Mouse (Mus musculus): ENCODE measurements around the gene Msln. TPM values are rescaled to one million over a fixed set of nuclear protein-coding genes. Genes with fewer than 3 reads are reported as not detected.

The Msln gene
- polyA plus RNA-seq, 1 experiment from 2014 or later: not detected

DNA sequence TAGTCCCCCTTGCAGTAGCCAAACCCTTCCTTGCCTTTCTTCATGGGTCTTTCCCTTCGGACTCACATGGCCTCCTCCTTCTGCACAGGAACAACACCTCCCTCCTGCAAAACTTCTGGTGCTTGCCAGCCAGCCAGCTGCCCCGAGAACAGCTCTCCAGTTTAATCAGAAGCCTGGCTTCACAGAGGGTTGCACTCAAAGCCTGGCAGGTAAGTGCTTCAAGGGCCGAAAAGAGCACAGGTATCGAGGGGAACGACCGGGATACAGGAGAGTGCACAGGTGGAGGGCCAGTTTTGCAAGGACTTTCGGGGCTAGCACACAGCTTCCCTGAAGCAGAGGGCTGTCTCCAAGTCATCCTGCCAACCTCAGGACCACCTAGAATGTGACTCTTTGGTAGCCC, 15.3 kb downstream of the Msln start:
- DNase-seq (ENCODE audit: low spot score, missing footprints): no peak
- H3K4me3 ChIP-seq (ENCODE audit: low read depth, low read length): no peak overlapping the region
- no peak for ATAC-seq (ENCODE audit: low FRiP score)
- H3K36me3 ChIP-seq (ENCODE audit: control insufficient read depth, insufficient read depth, low read length): no peaks in the 10 kb centered on the region
- H3K9ac ChIP-seq (ENCODE audit: low read length): no peak overlapping the region
- H3K27ac ChIP-seq (ENCODE audit: low read depth, low read length): no peak overlapping the region
- WGBS: 67% methylated on average over 7 of the region's 7 CpGs
- no peaks in the 10 kb centered on the region for H3K27me3 ChIP-seq (ENCODE audit: control insufficient read depth, insufficient read depth, low read length)
- no peaks in the 10 kb centered on the region for H3K9me3 ChIP-seq (ENCODE audit: control insufficient read depth, low read length)
- no peaks in the 10 kb centered on the region for H3K4me1 ChIP-seq (ENCODE audit: control insufficient read depth, insufficient read depth, low read length)
- H3K4me2 ChIP-seq: no peak overlapping the region

DNA sequence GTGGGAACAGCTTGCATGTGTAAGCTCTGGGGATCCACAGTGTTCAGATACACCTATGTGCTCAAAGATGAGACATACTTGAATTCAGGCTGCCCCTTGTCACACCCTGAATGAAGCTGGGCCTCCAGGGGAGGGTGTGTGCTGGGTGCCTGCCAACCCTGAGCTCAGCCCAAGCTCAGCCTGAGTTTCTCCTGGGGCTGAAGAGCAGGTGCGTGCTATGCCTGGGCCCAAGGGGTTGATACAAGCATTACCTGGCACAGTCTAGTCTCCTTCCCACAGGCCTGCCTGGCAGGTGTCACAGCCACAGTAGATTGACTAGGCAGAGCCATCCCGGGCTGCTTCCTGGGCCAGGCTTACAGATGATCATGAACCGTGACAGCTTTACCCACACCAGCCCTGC, 18.4 kb downstream of the Msln start, which contains the start of gene Mslnl:
Gene Mslnl (plus strand): TSS at position 298 of the 400 bp plus-strand sequence.
- no peak within 1 kb of the TSS for H3K27ac ChIP-seq (ENCODE audit: low read depth, low read length)
- no peaks in the 10 kb centered on the region for H3K27me3 ChIP-seq (ENCODE audit: control insufficient read depth, insufficient read depth, low read length)
- H3K9ac ChIP-seq (ENCODE audit: low read length): no peak within 1 kb of the TSS
- no peak for DNase-seq (ENCODE audit: low spot score, missing footprints)
- no peaks in the 10 kb centered on the region for H3K4me1 ChIP-seq (ENCODE audit: control insufficient read depth, insufficient read depth, low read length)
- WGBS: 79% methylated on average over 3 of the region's 3 CpGs
- H3K9me3 ChIP-seq (ENCODE audit: control insufficient read depth, low read length): no peaks in the 10 kb centered on the region
- no peak within 1 kb of the TSS for H3K4me2 ChIP-seq
- no peak for ATAC-seq (ENCODE audit: low FRiP score)
- no peaks in the 10 kb centered on the region for H3K36me3 ChIP-seq (ENCODE audit: control insufficient read depth, insufficient read depth, low read length)
- no peak within 1 kb of the TSS for H3K4me3 ChIP-seq (ENCODE audit: low read depth, low read length)

DNA sequence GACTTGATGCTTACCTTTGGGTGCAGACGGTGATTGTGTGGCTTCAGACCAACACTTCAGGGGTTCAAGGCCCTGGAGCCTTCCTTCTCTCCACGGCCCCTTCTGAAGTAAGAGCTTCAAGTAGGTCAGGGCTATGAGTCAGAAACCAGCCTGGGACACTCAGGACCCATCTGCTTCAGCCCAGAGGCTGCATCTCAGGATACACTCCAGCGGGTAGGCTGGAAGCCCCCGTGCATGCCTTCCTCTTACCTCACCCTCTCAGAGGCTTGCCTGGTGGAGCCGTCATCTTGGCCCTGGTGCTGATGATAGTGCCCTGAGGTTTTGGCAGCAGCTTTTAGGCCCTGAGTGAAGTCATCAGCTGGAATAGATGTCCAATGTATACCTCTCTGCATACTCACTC, 18.9 kb downstream of the Msln start:
- no peak overlapping the region for H3K4me2 ChIP-seq
- no peak overlapping the region for H3K4me3 ChIP-seq (ENCODE audit: low read depth, low read length)
- H3K36me3 ChIP-seq (ENCODE audit: control insufficient read depth, insufficient read depth, low read length): no peaks in the 10 kb centered on the region
- DNase-seq (ENCODE audit: low spot score, missing footprints) (no peak), ATAC-seq (ENCODE audit: low FRiP score) (no peak)
- 79% methylated on average over 5 of the region's 5 CpGs for WGBS
- H3K9me3 ChIP-seq (ENCODE audit: control insufficient read depth, low read length): no peaks in the 10 kb centered on the region
- no peak overlapping the region for H3K27ac ChIP-seq (ENCODE audit: low read depth, low read length)
- no peak overlapping the region for H3K9ac ChIP-seq (ENCODE audit: low read length)
- H3K4me1 ChIP-seq (ENCODE audit: control insufficient read depth, insufficient read depth, low read length): no peaks in the 10 kb centered on the region
- no peaks in the 10 kb centered on the region for H3K27me3 ChIP-seq (ENCODE audit: control insufficient read depth, insufficient read depth, low read length)

DNA sequence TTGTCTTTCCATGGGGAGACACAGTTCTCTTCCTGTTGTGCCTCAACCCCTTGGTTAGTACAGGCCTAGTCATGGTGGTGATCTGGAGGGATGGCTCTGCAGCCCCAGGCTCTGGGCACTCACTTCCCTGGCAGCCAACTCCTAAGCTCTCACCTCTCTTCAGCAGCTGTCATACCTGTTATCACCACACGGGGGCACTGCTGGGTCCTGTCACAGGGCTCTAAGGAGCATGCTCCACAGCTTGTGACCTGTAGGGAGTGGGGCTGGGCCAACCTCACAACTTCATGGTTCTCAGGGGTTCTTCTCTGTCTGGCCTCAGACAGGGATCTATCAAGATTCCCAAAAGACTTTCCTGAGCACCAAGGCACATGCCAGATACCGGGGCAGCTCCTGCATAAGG, 22.1 kb downstream of the Msln start:
- Histone ChIP-seq H3K9ac (ENCODE audit: low read length) (no peak overlapping the region), H3K4me3 (ENCODE audit: low read depth, low read length) (no peak overlapping the region), H3K4me2 (no peak overlapping the region), H3K36me3 (ENCODE audit: control insufficient read depth, insufficient read depth, low read length) (no peaks in the 10 kb centered on the region), H3K9me3 (ENCODE audit: control insufficient read depth, low read length) (no peaks in the 10 kb centered on the region), H3K27me3 (ENCODE audit: control insufficient read depth, insufficient read depth, low read length) (no peaks in the 10 kb centered on the region), H3K27ac (ENCODE audit: low read depth, low read length) (no peak overlapping the region), H3K4me1 (ENCODE audit: control insufficient read depth, insufficient read depth, low read length) (peaks cover 11% of the 10 kb centered on the region)
- ATAC-seq (ENCODE audit: low FRiP score): no peak
- DNase-seq (ENCODE audit: low spot score, missing footprints): peak; percentile 99
- 20% methylated on average over 2 of the region's 2 CpGs for WGBS

DNA sequence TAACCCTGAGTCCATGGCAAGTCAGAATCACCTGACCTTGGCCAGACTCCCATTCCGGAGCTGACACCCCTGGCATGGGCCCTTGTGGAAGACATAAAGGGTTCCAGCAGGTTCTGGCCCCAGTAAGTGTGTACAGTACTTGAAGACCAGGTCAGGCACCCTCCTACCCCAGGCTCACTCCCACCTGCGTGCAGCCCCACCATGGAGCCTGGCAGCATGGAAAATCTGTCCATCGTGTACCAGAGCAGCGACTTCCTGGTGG, 26.2 kb downstream of the Msln start:
- Histone ChIP-seq H3K9me3 (ENCODE audit: control insufficient read depth, low read length) (no peaks in the 10 kb centered on the region), H3K4me3 (ENCODE audit: low read depth, low read length) (peak overlapping the region; percentile 61), H3K4me1 (ENCODE audit: control insufficient read depth, insufficient read depth, low read length) (peaks cover 19% of the 10 kb centered on the region), H3K36me3 (ENCODE audit: control insufficient read depth, insufficient read depth, low read length) (no peaks in the 10 kb centered on the region), H3K27ac (ENCODE audit: low read depth, low read length) (no peak overlapping the region), H3K9ac (ENCODE audit: low read length) (peak overlapping the region; percentile 75), H3K4me2 (peak overlapping the region; percentile 91), H3K27me3 (ENCODE audit: control insufficient read depth, insufficient read depth, low read length) (no peaks in the 10 kb centered on the region)
- WGBS: 32% methylated on average over 4 of the region's 4 CpGs
- DNase-seq (ENCODE audit: low spot score, missing footprints) (no peak), ATAC-seq (ENCODE audit: low FRiP score) (no peak; the same call in 1 of the 2 replicates)

DNA sequence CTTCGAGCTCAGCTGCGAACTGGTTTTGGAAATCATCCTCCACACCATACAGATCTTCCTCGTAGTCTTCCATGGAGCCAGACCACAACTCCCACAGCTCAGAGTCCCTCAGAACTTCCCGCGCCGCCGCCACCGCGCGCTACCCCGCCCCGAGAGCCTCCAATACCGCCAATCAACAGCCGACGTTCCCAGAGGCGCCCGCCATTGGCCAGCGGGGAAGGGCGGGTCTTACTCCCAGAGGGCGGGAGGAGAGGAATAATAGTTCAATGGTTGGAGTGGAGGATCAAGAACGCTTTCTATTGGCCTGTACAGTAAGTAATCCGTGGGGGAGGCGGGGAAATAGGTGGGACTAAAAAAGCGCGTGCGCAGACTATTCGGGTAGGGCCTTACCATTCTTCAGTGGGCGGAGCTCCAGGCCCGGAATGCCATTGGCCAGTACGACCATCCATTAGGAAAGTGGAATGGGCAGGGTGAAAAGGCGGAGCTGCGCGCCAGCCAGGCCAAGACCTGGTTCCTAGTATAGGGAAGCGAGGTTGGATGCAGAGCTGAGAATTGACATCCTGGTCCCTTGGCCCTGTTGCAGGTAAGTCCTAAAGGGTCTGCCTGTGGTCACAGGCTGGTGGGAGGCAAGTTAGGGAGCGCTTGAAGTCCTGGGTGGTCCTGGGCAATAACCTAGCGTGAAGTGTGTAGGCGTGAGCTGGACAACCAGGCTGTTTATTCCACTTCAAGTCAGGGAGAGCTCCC, 26.7 kb downstream of the Msln start, which contains the start of the genes Chtf18 and Rpusd1:
Gene Chtf18 (minus strand): TSS at position 155 of the 744 bp plus-strand sequence.
Gene Rpusd1 (plus strand): TSS at position 406 of the 744 bp plus-strand sequence.
- H3K9ac ChIP-seq (ENCODE audit: low read length): peak within 1 kb of the TSS; percentile 81
- peak within 1 kb of the TSS; percentile 96 for H3K4me2 ChIP-seq
- H3K27ac ChIP-seq (ENCODE audit: low read depth, low read length): no peak within 1 kb of the TSS
- peak within 1 kb of the TSS; percentile 61 for H3K4me3 ChIP-seq (ENCODE audit: low read depth, low read length)
- DNase-seq (ENCODE audit: low spot score, missing footprints): peak; percentile 99
- no peaks in the 10 kb centered on the region for H3K9me3 ChIP-seq (ENCODE audit: control insufficient read depth, low read length)
- H3K27me3 ChIP-seq (ENCODE audit: control insufficient read depth, insufficient read depth, low read length): no peaks in the 10 kb centered on the region
- no peaks in the 10 kb centered on the region for H3K36me3 ChIP-seq (ENCODE audit: control insufficient read depth, insufficient read depth, low read length)
- peaks cover 19% of the 10 kb centered on the region for H3K4me1 ChIP-seq (ENCODE audit: control insufficient read depth, insufficient read depth, low read length)
- 1% methylated on average over 37 of the region's 37 CpGs for WGBS
- peak; percentile 98 for ATAC-seq (ENCODE audit: low FRiP score)

DNA sequence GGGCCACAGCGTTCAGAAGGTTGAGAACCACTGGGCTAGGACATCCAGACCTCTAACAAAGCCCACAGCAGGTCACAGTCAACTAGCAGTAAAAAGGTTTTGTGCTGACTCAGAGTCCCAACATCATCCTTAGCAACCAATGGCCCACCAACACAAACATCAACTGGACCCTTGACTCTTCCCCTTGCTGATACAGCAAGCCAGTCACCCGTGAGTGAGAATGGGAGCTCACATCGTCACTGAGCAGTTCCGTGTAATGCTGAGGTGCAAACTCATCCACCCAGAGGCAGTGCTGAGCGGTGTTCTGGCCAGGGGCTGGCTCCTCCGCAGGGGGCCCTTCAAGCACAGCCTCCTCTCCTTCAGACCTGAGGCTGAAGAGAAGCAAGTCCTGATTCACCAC, 28.9 kb downstream of the Msln start:
- Histone ChIP-seq H3K9me3 (ENCODE audit: control insufficient read depth, low read length) (no peaks in the 10 kb centered on the region), H3K27me3 (ENCODE audit: control insufficient read depth, insufficient read depth, low read length) (no peaks in the 10 kb centered on the region), H3K4me1 (ENCODE audit: control insufficient read depth, insufficient read depth, low read length) (peaks cover 19% of the 10 kb centered on the region), H3K27ac (ENCODE audit: low read depth, low read length) (no peak overlapping the region), H3K4me2 (no peak overlapping the region), H3K9ac (ENCODE audit: low read length) (no peak overlapping the region), H3K36me3 (ENCODE audit: control insufficient read depth, insufficient read depth, low read length) (no peaks in the 10 kb centered on the region), H3K4me3 (ENCODE audit: low read depth, low read length) (no peak overlapping the region)
- WGBS: 88% methylated on average over 6 of the region's 6 CpGs
- DNase-seq (ENCODE audit: low spot score, missing footprints) (peak; percentile 8), ATAC-seq (ENCODE audit: low FRiP score) (no peak)

DNA sequence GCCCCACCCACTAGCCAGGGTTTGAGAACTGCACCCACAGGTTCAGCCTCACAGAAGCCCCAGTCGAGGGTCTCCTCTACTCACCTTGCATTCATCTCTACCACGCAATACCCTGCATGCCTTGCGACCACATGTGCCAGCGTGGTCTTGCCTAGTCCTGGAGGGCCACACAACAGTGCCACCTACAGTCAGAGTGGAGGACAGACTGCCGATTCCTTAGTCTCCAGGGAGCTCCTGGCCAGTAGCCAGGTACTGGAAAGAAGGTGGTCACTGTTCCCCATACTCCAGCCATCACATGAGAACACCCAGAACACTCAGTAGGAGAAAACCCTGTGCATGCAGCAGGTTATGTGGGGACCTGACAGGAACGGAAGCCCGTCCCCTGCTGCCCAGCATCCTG, 30.3 kb downstream of the Msln start:
- 76% methylated on average over 7 of the region's 7 CpGs for WGBS
- ATAC-seq (ENCODE audit: low FRiP score) (no peak), DNase-seq (ENCODE audit: low spot score, missing footprints) (peak; percentile 26)
- no peak overlapping the region for H3K4me3 ChIP-seq (ENCODE audit: low read depth, low read length)
- H3K9ac ChIP-seq (ENCODE audit: low read length): no peak overlapping the region
- no peaks in the 10 kb centered on the region for H3K9me3 ChIP-seq (ENCODE audit: control insufficient read depth, low read length)
- no peak overlapping the region for H3K4me2 ChIP-seq
- H3K27me3 ChIP-seq (ENCODE audit: control insufficient read depth, insufficient read depth, low read length): no peaks in the 10 kb centered on the region
- H3K27ac ChIP-seq (ENCODE audit: low read depth, low read length): no peak overlapping the region
- no peaks in the 10 kb centered on the region for H3K36me3 ChIP-seq (ENCODE audit: control insufficient read depth, insufficient read depth, low read length)
- H3K4me1 ChIP-seq (ENCODE audit: control insufficient read depth, insufficient read depth, low read length): peaks cover 19% of the 10 kb centered on the region

DNA sequence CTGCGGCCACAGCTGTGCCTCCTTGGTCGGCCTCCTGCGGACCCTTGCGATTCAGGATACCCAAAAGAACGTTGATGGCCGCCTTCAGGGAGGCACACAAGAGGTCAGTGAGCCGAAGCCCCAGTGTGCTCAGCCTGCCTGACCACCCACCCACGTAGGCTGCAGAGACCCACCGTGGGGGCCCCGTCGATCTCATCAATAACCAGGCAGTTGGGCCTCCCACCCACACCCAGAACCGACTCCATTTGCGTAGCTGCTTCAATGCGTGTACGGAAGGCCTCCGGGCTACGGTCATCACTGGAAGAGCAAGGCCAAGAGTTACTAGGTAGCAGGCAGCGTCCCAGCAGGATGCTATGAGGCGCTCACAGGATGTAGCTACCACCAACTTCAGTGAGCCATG, 30.7 kb downstream of the Msln start:
- WGBS: 96% methylated on average over 19 of the region's 19 CpGs
- Histone ChIP-seq H3K36me3 (ENCODE audit: control insufficient read depth, insufficient read depth, low read length) (no peaks in the 10 kb centered on the region), H3K9ac (ENCODE audit: low read length) (no peak overlapping the region), H3K27ac (ENCODE audit: low read depth, low read length) (no peak overlapping the region), H3K4me1 (ENCODE audit: control insufficient read depth, insufficient read depth, low read length) (peaks cover 15% of the 10 kb centered on the region), H3K4me3 (ENCODE audit: low read depth, low read length) (no peak overlapping the region), H3K4me2 (no peak overlapping the region), H3K9me3 (ENCODE audit: control insufficient read depth, low read length) (no peaks in the 10 kb centered on the region), H3K27me3 (ENCODE audit: control insufficient read depth, insufficient read depth, low read length) (no peaks in the 10 kb centered on the region)
- peak; percentile 66 for DNase-seq (ENCODE audit: low spot score, missing footprints)
- no peak for ATAC-seq (ENCODE audit: low FRiP score)

Measured in midbrain, embryonic 11.5 days (tissue).